Mouse (Mus musculus): ENCODE results near the gene Adcy1.

- TF ChIP-seq CTCF (IDR thresholded peaks at IDR 0.05; ENCODE audit: borderline replicate concordance, extremely low read depth, insufficient read depth, insufficient read length) (no peak), POLR2A (IDR thresholded peaks at IDR 0.05; ENCODE audit: borderline replicate concordance, extremely low read depth, insufficient read depth, insufficient read length, poor library complexity, severe bottlenecking) (no peak)
These were observed 79.4 kb downstream of the Adcy1 start for GRCm38 (mm10) chr11:7142725-7143124.

All from brain, embryonic 14.5 days (tissue).